Mouse (Mus musculus) left cerebral cortex, adult 6 months (tissue): Measurements from ENCODE around the gene Mettl22. TPM values are rescaled to one million over a fixed set of nuclear protein-coding genes. Genes with fewer than 3 reads are reported as not detected.

ENCODE experiments used
- long read RNA-seq, 2 experiments: library from polyadenylated mRNA; unstranded; transcript quantifications; one replicate each; pipeline ENCODE4 v2.0.0; 2019 to 2020
- polyA plus RNA-seq: library from polyadenylated mRNA; unstranded; fragments of <200 nt; fragmentation: Nextera tagmentation; gene quantifications from 2 replicates; pipeline ENCODE4 v1.2.3, GENCODE M21; 2021

The Mettl22 gene
- 34.4 and 53.1 TPM in 2 replicates for polyA plus RNA-seq
- long read RNA-seq, experiment 1, transcript Mettl22-201 (11 exons, 1,825 nt): major isoform, 111 of 164 reads
- long read RNA-seq, experiment 1, partial matches to known transcripts: 21 of 164 reads
- long read RNA-seq, experiment 1, other reads (novel, unspliced or antisense): 32 of 164 reads
- long read RNA-seq, experiment 2, transcript Mettl22-201 (11 exons, 1,825 nt): major isoform, 48 of 61 reads
- long read RNA-seq, experiment 2, partial matches to known transcripts: 3 of 61 reads
- long read RNA-seq, experiment 2, other reads (novel, unspliced or antisense): 10 of 61 reads

GRCm38 (mm10) chr16:8470603-8471481 lies at the start of gene Mettl22:
Gene Mettl22 (plus strand): TSS chr16:8470788.

GRCm38 (mm10) chr16:8424971-8425330 lies 45.6 kb upstream of the Mettl22 start, which contains the start of gene Tmem114:
Gene Tmem114 (minus strand): TSS chr16:8425136.

GRCm38 (mm10) chr16:8513236-8513906 lies 42.8 kb downstream of the Mettl22 start, which contains the start of gene Abat:
Gene Abat (plus strand): TSS chr16:8513429.

Other genes starting within 250 kb of the Mettl22 start
- 1.4 and 1.6 TPM in 2 replicates for gene Tmem114, start 45.7 kb upstream of the Mettl22 start, polyA plus RNA-seq
- 80.8 and 111 TPM in 2 replicates for gene Abat, start 42.6 kb downstream of the Mettl22 start, polyA plus RNA-seq
- gene Pmm2, start 166.9 kb downstream of the Mettl22 start, polyA plus RNA-seq: 9.7 and 12.7 TPM in 2 replicates
- gene Tmem186, start 166.9 kb downstream of the Mettl22 start, polyA plus RNA-seq: 4.7 and 7.5 TPM in 2 replicates
- 27.9 and 38.2 TPM in 2 replicates for gene Carhsp1, start 201.4 kb downstream of the Mettl22 start, polyA plus RNA-seq
- not detected in 2 replicates for gene Gm5767, start 210.0 kb downstream of the Mettl22 start, polyA plus RNA-seq